Mouse (Mus musculus) forebrain, embryonic 15.5 days (tissue): ENCODE data around the gene Rilp. TPM values are rescaled to one million over a fixed set of nuclear protein-coding genes. Genes with fewer than 3 reads are reported as not detected.
A peak's percentile ranks its signal among the peaks of the same experiment; 100 is the strongest.

Experiments used
- ATAC-seq: fragments of 200-750 bp; cut with Nextera tagmentation; replicated peaks from 2 replicates; pipeline ENCODE4 v1.8.0; 2017; ENCODE audit warnings: mild to moderate bottlenecking, moderate TSS enrichment, moderate library complexity
- H3K27ac ChIP-seq: fragments of 300-500 bp; sonication (generic); replicated peaks from 2 replicates; pipeline ENCODE4 v1.5.1; 2015; ENCODE audit warnings: mild to moderate bottlenecking, inconsistent platforms
- H3K27me3 ChIP-seq: fragments of 300-500 bp; sonication (generic); 2 replicates; pipeline ENCODE4 v1.6.1; 2015; ENCODE audit warnings: inconsistent platforms
- H3K36me3 ChIP-seq: fragments of 300-500 bp; sonication (generic); 2 replicates; pipeline ENCODE4 v1.6.1; 2015; ENCODE audit warnings: mild to moderate bottlenecking, inconsistent platforms
- H3K4me1 ChIP-seq: fragments of 300-500 bp; sonication (generic); 2 replicates; pipeline ENCODE4 v1.6.1; 2015; ENCODE audit warnings: inconsistent platforms
- H3K4me2 ChIP-seq: fragments of 300-500 bp; sonication (generic); replicated peaks from 2 replicates; pipeline ENCODE4 v1.6.1; 2015; ENCODE audit warnings: mild to moderate bottlenecking, inconsistent platforms
- H3K4me3 ChIP-seq: fragments of 300-500 bp; sonication (generic); 2 replicates; pipeline ENCODE4 v1.5.1; 2015; ENCODE audit warnings: mild to moderate bottlenecking, inconsistent platforms
- H3K9ac ChIP-seq: fragments of 300-500 bp; sonication (generic); replicated peaks from 2 replicates; pipeline ENCODE4 v1.6.1; 2015; ENCODE audit warnings: mild to moderate bottlenecking, inconsistent platforms
- H3K9me3 ChIP-seq: fragments of 300-500 bp; sonication (generic); 2 replicates; pipeline ENCODE4 v1.6.1; 2016; ENCODE audit warnings: inconsistent platforms
- WGBS: fragments of 180-500 bp; shearing (Covaris S2); methylation state at CpG from one replicate; pipeline ENCODE4 v1.1.7; 2015; ENCODE audit warnings: mixed read lengths; 5-methylcytosine and 5-hydroxymethylcytosine counted together
- polyA plus RNA-seq: library from polyadenylated mRNA; unstranded; fragments of >200 nt; fragmentation: Nextera tagmentation; extraction: Ambion mirVana; gene quantifications from 2 replicates; pipeline ENCODE4 v1.2.1, GENCODE M21; 2015

Gene Rilp
- 0.71 and 0.72 TPM in 2 replicates for polyA plus RNA-seq

GRCm38 (mm10) chr11:75509741-75510626, at the start of gene Rilp:
Gene Rilp, plus strand, starts transcription at chr11:75510094.
- peak; percentile 85 for ATAC-seq
- Histone ChIP-seq H3K9ac (peak within 1 kb of the TSS; percentile 56), H3K4me2 (peak within 1 kb of the TSS; percentile 91), H3K9me3 (no peaks in the 10 kb centered on the region), H3K27me3 (no peaks in the 10 kb centered on the region), H3K36me3 (peaks cover 44% of the 10 kb centered on the region), H3K27ac (peak within 1 kb of the TSS; percentile 67), H3K4me1 (peaks cover 15% of the 10 kb centered on the region), H3K4me3 (peak within 1 kb of the TSS; percentile 48)
- WGBS: 3% methylated on average over 43 of the region's 43 CpGs

GRCm38 (mm10) chr11:75460103-75460843, 49.6 kb upstream of the Rilp start:
- 3% methylated on average over 19 of the region's 19 CpGs for WGBS
- ATAC-seq: peak; percentile 44

GRCm38 (mm10) chr11:75460844-75461742, 48.8 kb upstream of the Rilp start, which contains the start of gene Tlcd2:
Gene Tlcd2, plus strand, starts transcription at chr11:75461715.
- peak within 1 kb of the TSS; percentile 72 for H3K4me3 ChIP-seq
- H3K9ac ChIP-seq: peak within 1 kb of the TSS; percentile 61
- no peaks in the 10 kb centered on the region for H3K27me3 ChIP-seq
- H3K27ac ChIP-seq: peak within 1 kb of the TSS; percentile 85
- peak within 1 kb of the TSS; percentile 98 for H3K4me2 ChIP-seq
- peak; percentile 96 for ATAC-seq
- peaks cover 28% of the 10 kb centered on the region for H3K4me1 ChIP-seq
- WGBS: 0% methylated on average over 46 of the region's 46 CpGs
- peaks cover 8% of the 10 kb centered on the region; the same call in 1 of the 2 replicates for H3K36me3 ChIP-seq
- no peaks in the 10 kb centered on the region for H3K9me3 ChIP-seq

More at GRCm38 (mm10) chr11:75460103-75460843, 49.6 kb upstream of the Rilp start:
- Histone ChIP-seq H3K4me1 (peaks cover 29% of the 10 kb centered on the region), H3K27ac (peak overlapping the region; percentile 85), H3K4me2 (peak overlapping the region; percentile 74), H3K9me3 (no peaks in the 10 kb centered on the region), H3K36me3 (peaks cover 2% of the 10 kb centered on the region; the same call in 1 of the 2 replicates), H3K9ac (peak overlapping the region; percentile 32), H3K4me3 (peak overlapping the region; percentile 72), H3K27me3 (no peaks in the 10 kb centered on the region)

GRCm38 (mm10) chr11:75461743-75462252, 48.1 kb upstream of the Rilp start:
- Histone ChIP-seq H3K9ac (peak overlapping the region; percentile 61), H3K36me3 (peaks cover 8% of the 10 kb centered on the region; the same call in 1 of the 2 replicates), H3K9me3 (no peaks in the 10 kb centered on the region), H3K4me2 (peak overlapping the region; percentile 98), H3K27ac (peak overlapping the region; percentile 58), H3K4me3 (peak overlapping the region; percentile 72), H3K4me1 (peaks cover 28% of the 10 kb centered on the region), H3K27me3 (no peaks in the 10 kb centered on the region)
- ATAC-seq: no peak; the same call in 1 of the 2 replicates
- WGBS: under 1% methylated on average over 28 of the region's 30 CpGs

GRCm38 (mm10) chr11:75462253-75462783, 47.6 kb upstream of the Rilp start:
- peak overlapping the region; percentile 98 for H3K4me2 ChIP-seq
- no peaks in the 10 kb centered on the region for H3K27me3 ChIP-seq
- no peaks in the 10 kb centered on the region for H3K9me3 ChIP-seq
- peak overlapping the region; percentile 61 for H3K9ac ChIP-seq
- H3K36me3 ChIP-seq: peaks cover 8% of the 10 kb centered on the region; the same call in 1 of the 2 replicates
- H3K4me3 ChIP-seq: peak overlapping the region; percentile 72
- H3K4me1 ChIP-seq: peaks cover 28% of the 10 kb centered on the region
- 5% methylated on average over 15 of the region's 16 CpGs for WGBS
- no peak for ATAC-seq
- H3K27ac ChIP-seq: 0 out of 2 replicates have a peak overlapping the region, but pooled peaks have one; percentile 3

- no peaks in the 10 kb centered on the region for H3K9me3 ChIP-seq
- peak overlapping the region; percentile 98; the same call in 1 of the 2 replicates for H3K4me2 ChIP-seq
- no peak overlapping the region for H3K27ac ChIP-seq
- no peak for ATAC-seq
- no peak overlapping the region for H3K9ac ChIP-seq
- H3K36me3 ChIP-seq: peaks cover 8% of the 10 kb centered on the region; the same call in 1 of the 2 replicates
- H3K4me1 ChIP-seq: peaks cover 29% of the 10 kb centered on the region
- H3K4me3 ChIP-seq: peak overlapping the region; percentile 72; the same call in 1 of the 2 replicates
- H3K27me3 ChIP-seq: no peaks in the 10 kb centered on the region
- WGBS: 1% methylated on average over 9 of the region's 9 CpGs
Observed at GRCm38 (mm10) chr11:75462865-75463336, 47.0 kb upstream of the Rilp start.

- Histone ChIP-seq H3K27ac (no peak overlapping the region), H3K4me1 (peaks cover 32% of the 10 kb centered on the region), H3K9ac (no peak overlapping the region), H3K4me3 (no peak overlapping the region), H3K27me3 (no peaks in the 10 kb centered on the region), H3K4me2 (no peak overlapping the region), H3K36me3 (peaks cover 8% of the 10 kb centered on the region; the same call in 1 of the 2 replicates), H3K9me3 (no peaks in the 10 kb centered on the region)
- WGBS: 72% methylated on average over 4 of the region's 4 CpGs
- ATAC-seq: no peak
Observed at GRCm38 (mm10) chr11:75463624-75464023, 46.3 kb upstream of the Rilp start.

GRCm38 (mm10) chr11:75464417-75464816, 45.5 kb upstream of the Rilp start:
- H3K4me1 ChIP-seq: peaks cover 32% of the 10 kb centered on the region
- 86% methylated on average over 6 of the region's 6 CpGs for WGBS
- H3K4me2 ChIP-seq: no peak overlapping the region
- H3K9me3 ChIP-seq: no peaks in the 10 kb centered on the region
- no peak overlapping the region for H3K4me3 ChIP-seq
- no peak overlapping the region for H3K27ac ChIP-seq
- H3K27me3 ChIP-seq: no peaks in the 10 kb centered on the region
- no peak for ATAC-seq
- no peak overlapping the region for H3K9ac ChIP-seq
- H3K36me3 ChIP-seq: peaks cover 8% of the 10 kb centered on the region; the same call in 1 of the 2 replicates

- Histone ChIP-seq H3K4me3 (no peak overlapping the region), H3K27ac (no peak overlapping the region), H3K4me1 (peaks cover 28% of the 10 kb centered on the region), H3K27me3 (no peaks in the 10 kb centered on the region), H3K4me2 (no peak overlapping the region), H3K9ac (no peak overlapping the region), H3K36me3 (peaks cover 8% of the 10 kb centered on the region; the same call in 1 of the 2 replicates), H3K9me3 (no peaks in the 10 kb centered on the region)
- ATAC-seq: no peak
- 81% methylated on average over 6 of the region's 6 CpGs for WGBS
Observed at GRCm38 (mm10) chr11:75465051-75465450, 44.8 kb upstream of the Rilp start.

GRCm38 (mm10) chr11:75466731-75467505, 43.0 kb upstream of the Rilp start:
- no peak for ATAC-seq

More at GRCm38 (mm10) chr11:75466731-75467505, 43.0 kb upstream of the Rilp start:
- Histone ChIP-seq H3K4me1 (peaks cover 17% of the 10 kb centered on the region), H3K4me3 (no peak overlapping the region), H3K9me3 (no peaks in the 10 kb centered on the region), H3K36me3 (peaks cover 8% of the 10 kb centered on the region; the same call in 1 of the 2 replicates), H3K4me2 (no peak overlapping the region), H3K9ac (no peak overlapping the region), H3K27ac (no peak overlapping the region), H3K27me3 (no peaks in the 10 kb centered on the region)
- 97% methylated on average over 4 of the region's 4 CpGs for WGBS
